Comparison of ENCODE assay signal across 25 mouse cellular contexts in the genomic region with DNA sequence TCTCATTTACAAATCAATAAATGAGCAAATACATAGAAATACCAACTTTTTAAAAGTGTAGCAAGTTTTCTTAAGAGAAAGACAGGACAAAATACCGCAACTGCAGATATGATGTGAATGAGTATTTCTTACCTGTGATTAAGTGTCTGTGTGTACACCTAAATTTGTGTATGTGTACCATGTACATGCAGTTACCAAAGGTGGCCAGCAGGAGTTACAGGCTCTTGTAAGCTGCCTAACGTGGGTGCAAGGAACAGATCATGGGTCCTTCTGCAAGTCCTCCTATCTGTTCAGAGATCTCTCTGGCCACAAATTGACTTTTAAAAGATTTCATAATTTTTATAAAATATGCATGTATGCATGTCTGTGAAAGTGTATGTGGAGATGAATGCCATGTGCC. TPM values are rescaled to one million over a fixed set of nuclear protein-coding genes. Genes with fewer than 3 reads are reported as not detected.
A peak's percentile ranks its signal among the peaks of the same experiment; 100 is the strongest.
DNase-seq lines count a peak whose midpoint lies in the region; ATAC-seq and TF ChIP-seq lines count a peak whose summit lies in the region.
"Had no signal": no experiment of that assay in that cellular context is flagged by ENCODE, and none has a peak within 500 bp of the region (broad histone marks: within the 10 kb centered on the region; RNA-seq: fewer than 3 reads in every experiment).

No protein-coding gene starts in this region.

- DNase-seq in left cerebral cortex, adult 2 months (ENCODE audit: extremely low spot score in 1 of 2, low spot score in 2 of 2), result no peak
- DNase-seq in left cerebral cortex, postnatal 14 days (ENCODE audit: low spot score in 2 of 2), result no peak
- DNase-seq in ES-CJ7 (ENCODE audit: low read depth, low spot score), result peak; percentile 42
- peak; percentile 65 for DNase-seq in R1 (ENCODE audit: low read depth, low spot score)
- DNase-seq in brain, embryonic 14.5 days (ENCODE audit: low read depth), result no peak
- DNase-seq: adrenal gland, adult 8-10 months; adrenal gland, postnatal 14 days; adrenal gland, postnatal 36 days; cerebellum, adult 11 months; cerebellum, adult 18-20 months; cerebellum, adult 8-10 months; cerebellum, adult 9-11 months; cerebellum, postnatal 14 days; cerebellum, postnatal 36 days; embryo, embryonic 11 days had no signal

- H3K4me1 ChIP-seq in forebrain, embryonic 12.5 days, result no peaks in the 10 kb centered on the region
- H3K4me1 ChIP-seq in forebrain, embryonic 15.5 days, result no peaks in the 10 kb centered on the region
- H3K4me1 ChIP-seq in kidney, embryonic 14.5 days (ENCODE audit: control insufficient read depth, insufficient read depth, low read length), result no peaks in the 10 kb centered on the region
- H3K4me1 ChIP-seq: embryonic facial prominence, embryonic 13.5 days; embryonic facial prominence, embryonic 15.5 days; forebrain, embryonic 13.5 days had no signal

- no peak for TF ChIP-seq POLR2A in brain, embryonic 14.5 days (IDR thresholded peaks at IDR 0.05; ENCODE audit: borderline replicate concordance, extremely low read depth, insufficient read depth, insufficient read length, poor library complexity, severe bottlenecking)

- H3K27ac ChIP-seq in left cerebral cortex, adult 2 months, result no peak overlapping the region
- no peak overlapping the region for H3K27ac ChIP-seq in forebrain, embryonic 12.5 days
- no peak overlapping the region for H3K27ac ChIP-seq in forebrain, embryonic 15.5 days (replicated peaks)
- no peak overlapping the region for H3K27ac ChIP-seq in kidney, embryonic 14.5 days (ENCODE audit: low read depth, low read length)
- H3K27ac ChIP-seq: embryonic facial prominence, embryonic 13.5 days; embryonic facial prominence, embryonic 15.5 days; forebrain, embryonic 10.5 days; forebrain, embryonic 13.5 days had no signal

- no peak overlapping the region for H3K4me3 ChIP-seq in left cerebral cortex, adult 2 months
- H3K4me3 ChIP-seq in forebrain, embryonic 12.5 days (replicated peaks), result no peak overlapping the region
- no peak overlapping the region for H3K4me3 ChIP-seq in forebrain, embryonic 15.5 days
- no peak overlapping the region for H3K4me3 ChIP-seq in kidney, embryonic 14.5 days (ENCODE audit: low read length)
- H3K4me3 ChIP-seq: embryonic facial prominence, embryonic 13.5 days; embryonic facial prominence, embryonic 15.5 days; erythroblast, embryonic 14.5 days; forebrain, embryonic 10.5 days; forebrain, embryonic 13.5 days had no signal

- no peaks in the 10 kb centered on the region for H3K36me3 ChIP-seq in forebrain, embryonic 12.5 days (replicated peaks)
- no peaks in the 10 kb centered on the region for H3K36me3 ChIP-seq in forebrain, embryonic 15.5 days
- no peaks in the 10 kb centered on the region for H3K36me3 ChIP-seq in kidney, embryonic 14.5 days (ENCODE audit: control insufficient read depth, insufficient read depth, low read length)
- H3K36me3 ChIP-seq: embryonic facial prominence, embryonic 13.5 days; embryonic facial prominence, embryonic 15.5 days; forebrain, embryonic 10.5 days had no signal

- H3K27me3 ChIP-seq in forebrain, embryonic 12.5 days, result no peaks in the 10 kb centered on the region
- H3K27me3 ChIP-seq in forebrain, embryonic 15.5 days, result no peaks in the 10 kb centered on the region
- no peaks in the 10 kb centered on the region for H3K27me3 ChIP-seq in kidney, embryonic 14.5 days (ENCODE audit: control insufficient read depth, insufficient read depth, low read length)
- H3K27me3 ChIP-seq: embryonic facial prominence, embryonic 13.5 days; embryonic facial prominence, embryonic 15.5 days; forebrain, embryonic 13.5 days had no signal

- peak; percentile 1 for TF ChIP-seq CTCF in left cerebral cortex, adult 2 months (IDR thresholded peaks at IDR 0.05)
- TF ChIP-seq CTCF in brain, embryonic 14.5 days (IDR thresholded peaks at IDR 0.05; ENCODE audit: borderline replicate concordance, extremely low read depth, insufficient read depth, insufficient read length), result 0 out of 2 replicates have a peak, but pooled peaks have one; percentile 1

- WGBS in forebrain, embryonic 12.5 days, result 88% methylated on average over 2 of the region's 2 CpGs
- 84% methylated on average over 2 of the region's 2 CpGs for WGBS in forebrain, embryonic 15.5 days
- 87% methylated on average over 2 of the region's 2 CpGs for WGBS in kidney, embryonic 14.5 days

- intact Hi-C loops in left cerebral cortex, adult 2 months (cut with DNase I), result no loop called here
- intact Hi-C loops in left cerebral cortex, postnatal 14 days (cut with DNase I), result no loop called here

- H3K9ac ChIP-seq in forebrain, embryonic 12.5 days, result no peak overlapping the region
- H3K9ac ChIP-seq in forebrain, embryonic 15.5 days (replicated peaks), result no peak overlapping the region
- no peak overlapping the region for H3K9ac ChIP-seq in kidney, embryonic 14.5 days (ENCODE audit: low read depth, low read length)
- H3K9ac ChIP-seq: embryonic facial prominence, embryonic 13.5 days; embryonic facial prominence, embryonic 15.5 days; forebrain, embryonic 13.5 days had no signal

- no peak for ATAC-seq in forebrain, embryonic 12.5 days (ENCODE audit: low FRiP score)
- no peak for ATAC-seq in forebrain, embryonic 15.5 days (replicated peaks)
- ATAC-seq in kidney, embryonic 14.5 days (ENCODE audit: low FRiP score, low TSS enrichment), result no peak
- ATAC-seq: activated CD4-positive, CD25-positive, alpha-beta regulatory T cell, adult 4 months; forebrain, embryonic 13.5 days; forebrain, embryonic 16.5 days had no signal

- no peaks in the 10 kb centered on the region for H3K9me3 ChIP-seq in forebrain, embryonic 12.5 days
- H3K9me3 ChIP-seq in forebrain, embryonic 15.5 days, result no peaks in the 10 kb centered on the region
- H3K9me3 ChIP-seq in kidney, embryonic 14.5 days (ENCODE audit: control insufficient read depth, low read length), result no peaks in the 10 kb centered on the region
- H3K9me3 ChIP-seq: embryonic facial prominence, embryonic 13.5 days; embryonic facial prominence, embryonic 15.5 days; forebrain, embryonic 10.5 days; forebrain, embryonic 13.5 days had no signal

- no peak overlapping the region for H3K4me2 ChIP-seq in forebrain, embryonic 12.5 days
- no peak overlapping the region for H3K4me2 ChIP-seq in forebrain, embryonic 15.5 days (replicated peaks)
- no peak overlapping the region for H3K4me2 ChIP-seq in kidney, embryonic 14.5 days (replicated peaks; ENCODE audit: low read depth, low read length)
- H3K4me2 ChIP-seq: embryonic facial prominence, embryonic 13.5 days; embryonic facial prominence, embryonic 15.5 days; forebrain, embryonic 13.5 days had no signal

RNA-seq across cellular contexts. Expression of gene Alg13, which starts 11.9 kb away (rescaled TPM):
- total RNA-seq in left cerebral cortex, adult 2 months (2021), result 10 to 100 TPM; 10.9 to 13.8 TPM
- total RNA-seq in left cerebral cortex, postnatal 14 days (2021), result 10 to 100 TPM; 13.7 to 17.8 TPM
- polyA plus RNA-seq in brain, embryonic 14.5 days (2012; rRNA removed), result 16.6 and 17.2 TPM in 2 replicates
- polyA plus RNA-seq in forebrain, embryonic 12.5 days (2016; fragmentation: Nextera tagmentation; extraction: Ambion mirVana), result 23.8 and 25.9 TPM in 2 replicates
- polyA plus RNA-seq in forebrain, embryonic 15.5 days (2015; fragmentation: Nextera tagmentation; extraction: Ambion mirVana), result 15.6 and 18.3 TPM in 2 replicates
- 34.1 and 35.3 TPM in 2 replicates for polyA plus RNA-seq in kidney, embryonic 14.5 days (2014; fragmentation: Nextera tagmentation; extraction: Ambion mirVana)

Comparison
In these comparisons a context has a peak if more than half of its experiments do, and no peak if none do; other contexts are left out.
1. DNase-seq: peak in ES-CJ7 (single experiment) and R1 (single experiment); none in left cerebral cortex, adult 2 months (0 of 2), left cerebral cortex, postnatal 14 days (0 of 2) and brain, embryonic 14.5 days (single experiment).